Mouse (Mus musculus): ENCODE data around the gene Sv2c. TPM values are rescaled to one million over a fixed set of nuclear protein-coding genes. Genes with fewer than 3 reads are reported as not detected.
"Not testable (repeated sequence)": the region's sequence is repeated elsewhere in the genome, so short reads cannot be mapped to it uniquely, and the experiment has no call there.

Gene Sv2c
- total RNA-seq (2022), result 10 to 100 TPM; 52.8 to 65.0 (median 57.0) TPM

DNA sequence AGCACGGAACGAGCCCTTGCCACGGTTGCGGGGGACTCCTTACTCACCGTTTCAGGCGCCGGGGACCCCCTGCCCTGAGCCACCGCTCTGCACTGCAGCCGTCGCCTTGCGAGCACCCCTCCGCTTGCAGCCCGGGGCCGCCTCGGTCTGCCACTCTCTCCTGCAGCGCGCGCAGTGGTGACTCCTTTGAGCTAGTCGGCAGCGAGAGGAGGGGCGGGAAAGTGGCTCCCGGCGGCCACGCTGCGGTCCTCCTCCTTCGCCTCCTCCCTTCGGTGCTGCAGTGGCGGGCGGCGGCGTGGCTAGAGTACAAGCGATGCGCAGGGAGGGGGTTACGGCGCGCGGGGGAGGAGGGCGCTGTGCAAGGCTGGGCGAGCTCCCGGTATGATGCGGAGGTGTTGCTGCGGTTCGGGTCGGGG, at the start of gene Sv2c:
Sv2c (minus strand) TSS at position 177 of the 416 bp plus-strand sequence.
- peak; percentile 48 to 55 for DNase-seq (ENCODE audit: low spot score in 2 of 2)

DNA sequence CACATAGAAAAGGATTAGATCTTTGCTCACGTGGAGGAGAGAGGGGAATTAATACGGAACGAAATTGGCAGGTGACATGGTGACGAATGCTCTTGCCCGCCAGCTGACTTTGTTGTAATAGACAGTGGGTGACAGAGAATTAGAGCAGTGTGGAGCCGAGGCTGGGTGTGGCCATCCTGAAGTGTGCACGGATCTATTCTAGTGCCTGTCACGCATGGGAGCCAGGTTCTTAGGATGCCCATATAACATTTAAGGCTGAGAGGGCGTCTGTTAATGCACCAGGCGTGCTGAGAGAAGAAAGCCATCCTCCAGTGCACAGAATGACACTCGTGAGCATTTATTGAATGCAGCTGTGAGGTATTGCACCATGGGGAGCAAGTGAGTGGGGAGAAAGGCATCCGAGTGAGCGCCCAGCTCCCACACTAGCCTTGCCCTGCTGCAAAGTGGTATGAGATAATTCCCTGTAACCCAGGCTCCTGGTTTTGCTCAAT, 48.3 kb upstream of the Sv2c start:
- DNase-seq (ENCODE audit: low spot score in 2 of 2), result no peak

DNA sequence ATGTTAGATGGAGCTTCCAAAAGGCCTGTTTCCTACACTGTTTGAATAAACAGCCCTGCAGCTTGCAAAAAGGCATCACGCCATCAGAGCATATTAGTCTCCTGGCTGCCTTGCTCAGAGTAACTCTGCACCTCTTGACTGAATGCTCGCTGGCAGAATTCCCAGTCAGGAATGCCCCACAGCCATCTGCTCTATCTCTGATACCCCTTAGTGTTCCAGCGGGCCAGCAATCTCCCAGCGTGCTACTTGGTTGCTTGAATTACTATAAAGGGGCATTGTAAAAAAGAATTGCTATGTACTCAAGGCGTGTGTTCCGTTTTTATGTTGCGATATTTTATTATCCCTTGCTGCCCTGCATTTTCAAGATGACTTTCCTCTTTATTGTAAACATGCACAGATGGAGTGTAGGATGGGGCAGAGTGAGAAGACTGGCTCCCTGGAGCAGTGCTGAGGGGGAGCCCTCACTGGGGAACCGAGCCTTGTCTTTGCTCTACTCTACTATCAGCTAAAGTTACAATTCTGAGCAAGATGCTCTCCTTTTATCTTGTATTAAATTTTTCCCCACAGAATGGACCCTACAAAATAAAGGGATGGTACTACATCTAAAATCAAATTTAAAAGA, 43.3 kb upstream of the Sv2c start:
- peak in 1 of 2 experiments; percentile 48 for DNase-seq (ENCODE audit: low spot score in 2 of 2)

DNA sequence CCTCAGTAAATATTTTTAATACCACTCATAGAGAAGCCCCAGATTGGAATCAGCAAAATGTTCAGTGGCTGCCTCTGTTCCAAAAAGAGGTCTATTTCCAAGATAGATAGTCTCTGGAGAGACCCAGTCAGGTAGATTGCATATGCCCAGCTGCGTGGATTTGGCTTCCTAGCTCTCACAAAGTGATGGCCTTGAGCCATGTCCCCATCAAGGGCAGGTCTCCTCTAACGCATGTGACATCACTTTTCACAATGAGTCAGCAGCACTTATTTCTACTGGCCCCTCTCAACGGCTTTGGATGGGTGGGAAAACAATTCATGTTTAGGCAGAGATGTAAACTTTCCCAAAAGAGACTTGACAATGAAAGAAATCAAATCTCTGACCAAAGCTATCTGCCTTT, 41.3 kb upstream of the Sv2c start:
- no peak for DNase-seq (ENCODE audit: low spot score in 2 of 2)

DNA sequence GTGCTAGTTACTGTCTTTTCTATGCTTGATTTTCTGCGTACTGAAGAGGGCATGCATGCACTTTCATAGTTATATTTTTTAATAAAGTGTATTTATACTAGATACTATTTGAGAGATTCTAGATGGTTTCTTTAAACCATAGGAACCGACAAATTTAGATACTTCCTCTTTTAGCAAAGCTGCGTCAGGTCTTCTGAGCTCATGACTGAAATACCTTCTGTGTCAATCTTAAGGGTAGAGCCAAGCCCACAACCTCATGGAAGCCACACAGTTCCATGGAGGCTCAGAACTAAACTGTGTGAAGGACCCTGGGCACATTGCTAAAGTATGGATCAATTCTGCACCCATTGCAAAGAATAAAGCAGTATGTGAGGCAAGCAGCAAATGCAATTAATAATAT, 39.9 kb upstream of the Sv2c start:
- DNase-seq (ENCODE audit: low spot score in 2 of 2), result no peak

DNA sequence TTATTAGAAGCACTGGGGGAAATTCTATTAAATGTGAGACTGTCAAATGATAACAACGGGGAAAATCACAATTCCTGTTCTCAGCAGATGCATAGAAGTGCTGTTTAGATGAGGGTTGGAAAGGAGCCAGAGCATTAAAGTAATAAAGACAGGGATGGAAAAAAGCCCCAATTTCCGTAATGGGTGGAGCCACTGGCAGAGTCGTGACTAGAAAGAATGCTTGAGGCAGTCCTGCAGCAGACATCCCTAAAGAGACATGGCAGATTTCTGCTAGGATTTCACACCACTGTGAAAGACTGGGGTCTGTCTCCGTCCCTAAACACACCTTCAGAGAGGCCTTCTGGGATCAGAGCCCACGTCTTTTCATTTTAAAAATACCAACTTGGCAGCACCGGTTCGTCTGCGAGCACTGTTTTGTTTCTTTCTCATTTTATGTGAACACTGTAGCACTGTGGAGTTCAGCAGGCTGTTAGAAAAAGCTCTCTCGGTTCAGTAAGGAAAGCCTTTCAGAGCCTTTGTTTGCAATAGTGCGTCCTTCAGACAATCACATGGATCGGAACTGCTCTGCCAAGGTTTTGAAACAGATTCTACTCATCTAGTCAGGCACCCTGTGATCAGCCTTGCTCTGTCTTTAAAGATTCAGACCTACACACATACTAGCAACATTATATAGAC, 36.8 kb upstream of the Sv2c start:
- no peak for DNase-seq (ENCODE audit: low spot score in 2 of 2)

DNA sequence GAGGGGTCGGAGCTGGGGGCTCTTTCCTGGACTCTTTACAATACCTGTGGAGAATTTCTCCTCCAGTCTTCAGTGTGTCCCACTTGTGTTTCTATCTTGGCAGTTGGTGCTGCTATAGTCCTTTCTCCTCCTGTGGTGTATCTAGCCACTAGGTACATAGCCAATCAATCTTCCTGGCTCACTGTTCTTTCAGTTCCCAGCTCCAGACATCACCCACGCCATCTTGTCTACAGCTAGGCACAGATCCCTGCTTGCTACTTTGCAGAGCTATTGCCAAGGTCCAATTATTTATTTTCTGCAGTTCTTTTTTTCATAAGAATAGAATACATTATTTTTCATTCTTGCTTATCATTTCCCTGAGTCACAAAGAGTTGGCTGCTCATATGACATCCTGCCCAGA, 34.2 kb upstream of the Sv2c start:
- no peak for DNase-seq (ENCODE audit: low spot score in 2 of 2)

DNA sequence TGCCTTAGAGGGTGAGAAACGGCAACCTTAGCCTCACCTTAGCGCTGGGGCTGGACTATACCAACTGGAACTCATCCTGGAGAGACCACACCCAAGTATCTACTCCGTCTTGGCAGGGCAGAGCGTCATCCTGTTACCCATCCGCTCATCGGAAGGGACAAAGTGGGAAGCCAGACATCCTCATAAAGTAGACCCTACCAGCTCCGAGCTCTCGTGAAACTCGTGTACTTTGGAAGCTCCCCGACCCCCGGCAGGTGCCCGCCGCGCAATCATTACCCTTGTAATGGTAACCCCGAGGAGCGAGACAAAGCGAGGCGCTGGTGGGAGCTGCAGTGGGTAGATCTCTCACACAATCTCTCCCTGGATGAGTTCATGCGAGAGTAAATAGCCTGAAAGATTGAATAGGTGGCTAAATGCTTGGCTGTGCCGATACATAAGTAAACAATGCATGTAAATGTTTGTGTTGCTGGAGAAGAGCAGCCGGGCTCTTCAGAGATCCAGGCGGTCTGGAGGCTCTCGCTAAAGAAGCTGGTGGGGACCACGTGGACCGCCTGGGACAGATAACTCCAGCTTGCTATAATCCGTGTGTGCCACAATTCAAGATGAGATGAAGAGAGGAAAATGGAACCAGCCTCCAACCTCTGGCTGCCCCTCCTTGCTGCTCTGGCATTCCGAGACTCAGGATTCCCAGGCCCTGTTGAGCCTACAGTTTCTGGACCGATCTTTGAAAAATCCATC, 1.2 kb upstream of the Sv2c start:
- peak in 1 of 2 experiments; percentile 14 for DNase-seq (ENCODE audit: low spot score in 2 of 2)

DNA sequence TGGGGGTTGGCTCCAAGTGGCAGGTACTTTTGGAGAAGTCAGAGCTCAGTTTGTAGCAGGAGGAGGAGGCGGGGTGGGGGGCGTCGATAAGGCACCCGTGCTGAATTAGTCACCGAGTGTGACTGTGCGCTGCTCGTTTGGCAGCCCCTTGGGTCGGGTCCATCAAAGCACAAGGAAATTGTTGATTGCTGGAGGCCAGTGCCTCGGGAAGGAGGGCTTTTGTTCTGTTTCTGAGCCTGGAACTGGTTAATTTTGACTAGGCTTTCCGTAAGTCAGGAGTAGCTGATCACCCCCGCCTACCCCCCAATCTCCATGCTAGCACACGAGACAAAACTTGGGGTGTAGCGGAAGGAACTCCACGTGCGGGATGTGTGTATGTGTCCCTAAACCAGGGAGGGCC, 456 bp upstream of the Sv2c start:
- DNase-seq (ENCODE audit: low spot score in 2 of 2), result peak in 1 of 2 experiments; percentile 17

DNA sequence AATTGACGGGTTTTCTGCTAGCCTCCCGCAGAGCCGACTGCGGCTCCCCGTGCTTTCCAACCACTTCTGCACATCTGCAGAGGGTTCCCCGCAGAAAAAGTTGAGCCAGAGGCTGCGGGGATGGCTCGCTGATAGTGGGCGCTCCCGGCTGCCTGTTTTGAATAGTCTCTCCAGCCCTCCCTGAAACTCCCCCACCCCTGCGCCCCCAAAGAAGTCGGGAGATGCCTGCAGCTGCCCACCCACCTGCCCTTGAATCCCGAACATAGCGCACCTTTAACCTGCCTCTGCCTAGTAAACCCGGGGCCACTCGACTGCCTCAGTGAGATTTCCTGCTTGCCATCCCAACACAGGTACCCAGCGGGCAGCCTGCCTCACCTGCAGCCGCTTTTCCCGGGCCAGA, 466 bp downstream of the Sv2c start:
- DNase-seq (ENCODE audit: low spot score in 2 of 2), result peak in 1 of 2 experiments; percentile 12

DNA sequence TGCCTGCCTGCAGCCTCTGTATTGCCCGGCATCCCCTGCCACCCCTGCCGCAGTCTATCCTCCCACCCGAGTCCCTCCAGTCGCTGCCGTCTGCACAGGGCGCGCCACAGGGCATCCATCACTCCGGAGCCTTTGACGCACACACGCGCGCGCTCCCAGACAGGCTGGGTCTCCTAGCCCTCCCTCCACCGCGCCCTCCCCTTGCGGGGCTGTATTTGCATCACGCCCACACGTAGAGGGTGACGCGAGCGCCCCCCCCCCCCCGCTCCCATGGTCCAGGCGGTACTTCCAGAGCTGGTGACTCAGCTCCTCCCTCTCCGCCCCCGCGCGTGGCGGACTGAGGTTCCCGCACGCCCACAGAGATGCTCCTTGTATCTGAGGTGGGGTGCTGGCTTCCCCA, 1.3 kb downstream of the Sv2c start:
- DNase-seq (ENCODE audit: low spot score in 2 of 2), result peak; percentile 39 to 60

DNA sequence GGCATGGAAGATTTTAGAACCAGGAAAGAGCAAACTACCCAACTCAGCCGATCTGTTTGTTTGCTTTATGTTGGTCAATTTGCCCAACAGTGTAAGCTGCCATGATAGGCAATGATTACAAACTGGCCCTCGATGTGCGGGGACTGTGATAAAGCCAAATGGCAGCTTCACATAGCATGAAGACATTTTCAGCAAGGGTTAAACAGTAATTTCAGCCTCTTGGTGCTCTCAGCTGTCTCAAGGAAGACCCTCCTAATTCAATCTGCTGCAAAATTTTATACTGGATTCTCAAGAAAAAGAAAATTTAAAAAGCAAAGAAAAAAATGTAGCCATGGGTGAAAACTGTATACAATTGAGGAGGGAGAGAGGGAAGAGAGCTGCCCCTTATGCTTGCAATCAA, 3.3 kb downstream of the Sv2c start:
- DNase-seq (ENCODE audit: low spot score in 2 of 2), result no peak

DNA sequence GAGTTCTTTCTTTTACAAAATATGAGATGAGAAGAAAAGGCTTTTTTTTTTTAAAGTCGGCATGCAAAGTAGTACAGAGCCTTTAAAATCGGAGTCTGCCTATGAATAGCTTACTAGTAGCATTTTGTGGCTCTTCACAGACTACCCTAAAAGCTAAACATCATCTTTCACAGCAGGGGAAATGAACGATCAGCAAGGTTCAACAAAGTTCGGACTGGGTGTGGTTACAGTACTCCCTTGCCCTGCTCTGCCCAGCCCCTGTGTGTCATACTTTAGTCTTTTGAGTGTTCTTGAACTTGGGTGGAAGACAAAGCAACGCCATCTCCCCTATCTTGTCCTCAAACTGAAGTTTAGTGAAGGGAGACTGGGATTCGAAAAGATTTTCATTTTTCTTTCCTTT, 5.7 kb downstream of the Sv2c start:
- DNase-seq (ENCODE audit: low spot score in 2 of 2), result no peak

DNA sequence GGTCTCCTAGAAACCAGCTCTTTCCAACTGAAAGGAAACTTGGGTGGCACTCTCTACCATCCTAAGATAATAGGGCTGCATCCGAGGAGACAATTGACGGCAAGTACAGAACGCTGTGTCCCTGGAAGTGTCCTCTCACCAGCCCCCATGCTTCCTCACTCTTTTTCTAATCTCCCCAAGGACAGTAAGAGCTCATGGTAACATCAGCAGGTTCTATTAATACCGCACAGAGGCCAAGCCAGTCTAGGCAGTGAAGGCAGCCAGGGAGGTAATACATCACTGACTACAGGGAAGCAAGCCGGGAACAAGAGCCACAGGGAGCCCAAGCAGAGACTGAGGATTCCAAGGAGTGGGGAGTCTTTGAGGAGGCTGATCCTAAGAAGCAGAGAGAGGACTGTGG, 7.4 kb downstream of the Sv2c start:
- DNase-seq (ENCODE audit: low spot score in 2 of 2), result no peak

DNA sequence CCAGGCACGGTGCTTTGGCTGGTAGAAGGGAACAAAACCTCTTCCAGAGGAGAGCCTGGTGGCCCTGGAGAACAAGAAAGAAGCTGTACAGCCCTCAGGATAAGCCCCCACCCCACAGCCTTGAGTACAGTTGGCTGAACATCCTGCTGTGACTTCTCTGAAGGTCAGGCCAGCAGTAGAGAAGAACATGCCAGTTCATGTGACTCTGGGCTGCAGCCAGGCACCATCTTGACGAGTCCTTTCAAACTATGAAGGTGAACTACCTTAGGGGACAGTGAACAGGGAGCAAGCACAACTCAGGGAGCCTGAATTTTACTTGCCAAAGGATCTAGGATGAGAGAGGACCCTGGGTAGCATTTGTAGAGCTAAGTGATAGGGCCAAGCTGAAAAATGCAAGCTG, 19.7 kb downstream of the Sv2c start:
- no peak for DNase-seq (ENCODE audit: low spot score in 2 of 2)

DNA sequence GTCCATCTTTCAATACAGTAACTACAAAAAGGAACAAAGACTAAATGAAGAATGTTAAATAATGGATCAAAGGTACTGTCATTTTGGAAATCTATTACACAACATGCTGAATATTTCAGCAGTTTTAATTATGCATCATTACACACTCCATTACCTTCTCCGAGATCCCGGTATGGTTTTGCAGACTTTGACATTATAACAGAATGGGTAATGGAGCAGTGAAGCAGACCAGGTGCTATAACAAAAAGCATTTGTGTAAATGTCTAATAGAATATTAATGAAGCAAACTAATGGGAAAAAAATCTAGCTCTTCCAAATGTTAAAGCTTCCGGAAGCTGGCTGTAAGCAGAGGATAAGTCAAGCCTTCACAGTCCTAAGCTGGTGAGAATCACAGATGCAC, 21.6 kb downstream of the Sv2c start:
- DNase-seq (ENCODE audit: low spot score in 2 of 2), result no peak

DNA sequence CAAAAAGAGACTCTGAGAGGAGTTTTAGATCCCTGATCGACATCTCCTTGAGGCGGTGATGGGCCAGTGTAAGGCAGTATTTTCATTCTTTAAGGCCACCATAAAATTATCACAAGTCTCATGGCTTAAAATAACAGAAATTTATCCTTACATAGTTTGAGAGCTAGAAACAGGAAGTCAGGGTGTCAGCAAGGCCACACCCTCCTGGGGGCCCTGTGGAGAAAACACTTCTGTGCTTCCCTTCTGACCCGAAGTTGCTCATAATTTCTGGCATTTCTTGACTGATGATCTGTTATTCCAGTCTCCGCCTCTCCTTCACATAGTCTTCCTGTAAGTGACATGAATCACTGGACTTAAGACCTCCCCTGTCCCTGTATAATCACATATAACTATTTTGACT, 26.0 kb downstream of the Sv2c start:
- no peak for DNase-seq (ENCODE audit: low spot score in 2 of 2)

DNA sequence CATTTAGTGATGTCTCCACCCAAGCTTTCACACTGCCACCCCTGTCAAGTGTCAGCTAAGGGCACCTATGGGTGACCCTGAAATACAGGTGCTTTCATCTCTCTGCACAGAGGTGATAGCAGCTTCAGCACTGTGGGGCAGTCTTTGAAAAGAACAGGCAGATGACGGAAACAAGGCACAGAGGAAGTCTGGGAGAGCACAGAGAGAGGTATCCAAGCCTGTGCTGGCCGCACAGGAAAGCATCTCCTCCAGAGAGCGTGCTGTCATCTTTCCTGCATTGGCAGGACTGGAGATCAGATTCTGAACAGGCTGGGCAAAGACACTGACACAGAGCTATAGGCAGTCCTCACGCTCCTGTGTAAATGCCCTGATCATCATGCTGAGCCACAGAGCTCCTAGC, 41.4 kb downstream of the Sv2c start:
- no peak for DNase-seq (ENCODE audit: low spot score in 2 of 2)

DNA sequence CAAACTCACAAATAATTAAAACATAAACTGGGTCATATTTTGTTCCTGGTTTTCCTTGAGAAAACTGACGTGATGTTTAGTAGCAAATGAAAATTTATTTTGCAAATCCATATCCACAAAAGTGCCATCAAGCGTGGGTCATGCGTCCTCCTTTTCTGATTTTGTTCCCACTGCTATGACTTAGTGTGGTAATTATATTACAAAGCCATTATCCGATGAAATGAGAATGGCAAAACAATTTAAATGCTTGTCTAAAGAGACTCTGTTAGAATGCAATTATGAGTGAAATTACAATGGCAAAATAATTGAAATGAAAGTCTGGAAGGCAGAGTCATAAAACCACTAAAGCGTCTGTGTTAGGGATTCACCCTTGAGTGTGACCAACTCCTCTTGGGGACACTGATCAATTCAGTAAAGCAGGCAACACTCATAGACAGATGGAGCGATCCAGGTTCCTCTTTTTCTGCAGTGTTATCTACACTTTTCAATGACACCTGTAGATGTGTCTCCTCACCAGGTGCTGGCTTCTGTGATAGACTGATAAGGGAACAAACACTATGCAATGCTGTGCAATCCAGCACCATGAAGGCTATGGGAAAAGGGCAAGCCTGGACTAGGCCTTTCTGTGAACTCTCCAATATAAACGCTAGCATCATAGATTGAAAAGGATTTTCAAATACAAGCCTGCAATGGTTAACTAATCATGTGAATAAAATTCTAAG, 46.6 kb downstream of the Sv2c start:
- DNase-seq (ENCODE audit: low spot score in 2 of 2), result no peak

DNA sequence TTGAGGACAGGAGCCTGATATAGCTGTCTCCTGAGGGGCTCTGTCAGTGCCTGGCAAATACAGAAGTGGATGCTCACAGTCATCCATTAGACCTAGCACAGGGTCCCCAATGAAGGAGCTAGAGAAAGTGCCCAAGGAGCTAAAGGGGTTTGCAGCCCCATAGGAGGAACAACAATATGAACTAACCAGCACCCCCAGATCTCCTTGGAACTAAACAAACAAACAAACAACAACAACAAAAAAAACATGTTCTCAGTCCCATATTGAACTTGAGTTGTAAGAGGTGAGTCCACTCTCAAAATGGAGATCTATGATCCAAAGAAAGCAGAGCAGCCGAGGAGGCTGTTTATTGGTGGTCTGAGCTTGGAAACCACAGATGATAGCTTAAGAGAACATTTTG, 50.6 kb downstream of the Sv2c start, which contains the start of gene Gm17190:
Gm17190 (plus strand) TSS at position 301 of the 400 bp plus-strand sequence.
- not testable (repeated sequence) for DNase-seq (ENCODE audit: low spot score in 2 of 2)

DNA sequence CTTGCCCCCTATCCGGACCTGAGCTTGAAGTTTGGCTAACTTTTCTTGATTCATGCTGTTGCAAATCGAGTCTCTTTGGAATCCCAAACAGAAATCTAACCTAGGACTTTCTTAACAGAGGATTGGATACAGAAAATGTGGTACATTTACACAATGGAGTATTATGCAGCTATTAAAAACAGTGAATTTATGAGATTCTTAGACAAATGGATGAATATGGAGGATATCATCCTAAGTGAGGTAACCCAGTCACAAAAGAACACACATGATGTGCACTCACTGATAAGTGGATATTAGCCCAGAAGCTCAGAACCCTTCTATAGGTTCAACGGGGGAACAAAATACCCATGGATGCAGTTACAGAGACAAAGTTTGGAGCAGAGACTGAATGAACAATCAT, 51.1 kb downstream of the Sv2c start, which contains the start of gene Gm20075:
Gm20075 (minus strand) TSS at position 101 of the 400 bp plus-strand sequence.
- DNase-seq (ENCODE audit: low spot score in 2 of 2), result not testable (repeated sequence)

DNA sequence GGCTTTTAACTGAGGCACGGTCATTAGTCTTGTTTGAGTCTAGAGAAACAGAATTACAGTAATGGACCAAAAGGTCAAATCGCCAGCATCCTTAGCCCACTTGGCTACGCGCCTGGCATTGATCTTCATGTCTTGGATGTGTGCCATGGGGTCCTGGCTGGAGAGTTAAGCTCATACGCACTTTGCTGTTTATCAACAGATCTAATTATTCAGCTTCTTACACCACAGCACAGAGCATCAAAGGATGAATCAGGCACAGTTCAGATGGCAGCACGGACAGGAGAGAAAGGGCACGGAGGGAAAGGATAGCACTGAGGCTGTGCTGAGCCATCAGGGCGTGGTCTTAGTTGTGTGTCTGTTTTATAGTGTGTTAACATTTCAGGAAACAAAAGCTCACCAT, 58.8 kb downstream of the Sv2c start:
- DNase-seq (ENCODE audit: low spot score in 2 of 2), result no peak
